Mouse (Mus musculus): Measurements from ENCODE around the gene Zdhhc21.

Gene Zdhhc21

DNA sequence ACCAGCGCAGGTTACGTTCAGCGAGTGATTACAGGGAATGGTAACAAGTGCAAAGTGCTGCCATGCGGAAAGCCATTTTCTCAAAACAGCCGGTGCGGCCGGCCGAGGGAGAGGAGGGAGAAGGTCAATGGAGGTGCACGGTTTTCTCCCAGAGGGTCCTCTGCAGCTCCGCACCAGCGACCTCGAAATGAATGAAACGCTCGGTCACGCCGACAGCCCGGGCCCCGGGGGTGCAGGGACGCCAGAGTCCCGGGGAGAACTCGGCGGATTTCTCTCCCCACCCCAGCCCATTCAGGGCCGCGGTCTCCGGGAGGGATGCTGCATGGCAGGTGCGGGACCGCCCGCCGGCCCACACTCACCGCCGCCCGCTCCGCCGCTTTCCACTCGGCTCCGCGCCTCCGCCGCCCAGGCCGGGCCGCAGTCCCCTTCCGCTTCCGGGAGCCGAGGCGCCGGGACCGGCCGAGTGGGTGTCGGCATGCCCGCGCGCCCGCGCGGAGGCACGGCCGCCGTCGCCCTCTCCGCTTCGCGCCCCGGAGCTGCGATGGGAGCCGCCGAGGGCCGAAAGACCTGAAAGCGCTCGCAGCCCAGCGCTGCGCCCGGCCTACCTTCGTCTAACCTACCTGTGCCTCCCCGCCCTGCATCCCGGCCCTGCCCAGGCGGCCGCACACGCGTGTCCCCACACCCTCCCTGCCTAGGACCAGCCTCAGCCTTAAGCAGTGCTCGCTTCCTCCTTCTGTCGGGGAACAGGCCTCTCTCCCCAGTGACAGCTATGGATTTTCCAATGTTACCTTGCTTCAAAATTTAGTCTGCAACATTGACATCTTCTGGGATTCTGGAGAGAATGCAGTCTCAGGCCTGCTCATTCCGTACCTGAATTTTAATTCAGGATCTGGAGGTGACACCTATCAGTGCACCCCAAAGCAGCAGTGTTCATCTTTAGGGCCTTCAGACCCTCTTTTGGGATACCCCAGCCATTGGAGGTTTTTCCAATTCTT is at the start of gene Zdhhc21:
TSS of gene Zdhhc21 (minus strand) at position 828 of the 995 bp plus-strand sequence.
- DNase-seq (ENCODE audit: low spot score in 2 of 2): peak; percentile 77 to 80

DNA sequence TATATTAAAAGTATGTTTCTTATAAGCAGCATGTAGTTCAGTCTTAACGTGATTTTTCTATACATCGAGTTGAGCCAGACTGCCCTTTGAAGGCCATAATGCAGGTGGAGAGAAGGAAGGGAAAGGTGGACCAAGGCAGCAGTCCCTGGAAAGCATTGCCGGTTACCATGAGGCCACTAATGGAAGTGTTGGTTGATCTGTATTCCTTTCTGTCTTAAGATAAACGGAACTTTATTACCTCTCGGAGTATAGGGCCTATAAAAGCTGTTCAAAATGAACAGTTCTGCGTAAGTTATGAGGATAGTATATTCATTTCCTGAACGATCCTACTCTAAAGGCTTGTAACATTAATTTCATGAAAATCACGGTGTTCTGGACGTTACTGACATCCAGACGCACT is 35.5 kb upstream of the Zdhhc21 start:
- DNase-seq (ENCODE audit: low spot score in 2 of 2): no peak

DNA sequence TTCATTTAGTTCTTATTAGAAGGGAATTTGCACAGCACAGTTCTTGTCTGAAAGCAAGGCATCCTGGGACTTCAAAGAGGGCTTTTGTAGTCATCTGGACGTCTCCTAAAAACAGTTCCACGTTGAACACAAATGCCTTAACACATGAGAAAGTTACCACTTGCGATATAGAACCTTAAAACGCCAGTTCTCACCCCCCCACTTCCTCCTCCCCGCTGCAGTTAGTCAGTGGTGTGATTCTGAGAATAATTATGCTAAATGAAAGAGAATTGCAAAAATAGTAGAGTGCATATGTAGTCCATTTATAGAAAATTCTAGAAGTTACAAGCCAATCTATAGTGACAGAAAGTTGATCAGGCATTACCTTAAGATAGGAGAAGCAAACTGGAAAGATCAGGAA is 32.5 kb upstream of the Zdhhc21 start:
- DNase-seq (ENCODE audit: low spot score in 2 of 2): no peak

DNA sequence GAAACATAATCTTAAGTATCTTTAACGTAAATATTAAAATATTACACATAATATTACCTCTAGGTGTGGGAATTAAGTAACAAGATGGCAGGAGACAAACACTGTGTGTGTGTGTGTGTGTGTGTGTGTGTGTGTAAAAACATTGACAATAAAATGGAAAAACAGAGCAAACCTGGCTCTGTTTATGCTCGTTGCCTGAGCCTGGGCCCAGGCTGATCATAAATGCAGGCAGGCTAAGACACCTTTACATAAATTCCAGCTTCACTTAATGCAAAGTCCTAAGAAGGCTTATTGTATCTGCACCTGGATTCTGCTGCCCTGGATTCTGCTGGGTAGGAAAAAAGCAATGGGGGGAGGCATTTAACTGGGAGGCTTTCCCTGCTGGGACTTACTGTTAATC is 31.8 kb upstream of the Zdhhc21 start:
- DNase-seq (ENCODE audit: low spot score in 2 of 2): no peak

DNA sequence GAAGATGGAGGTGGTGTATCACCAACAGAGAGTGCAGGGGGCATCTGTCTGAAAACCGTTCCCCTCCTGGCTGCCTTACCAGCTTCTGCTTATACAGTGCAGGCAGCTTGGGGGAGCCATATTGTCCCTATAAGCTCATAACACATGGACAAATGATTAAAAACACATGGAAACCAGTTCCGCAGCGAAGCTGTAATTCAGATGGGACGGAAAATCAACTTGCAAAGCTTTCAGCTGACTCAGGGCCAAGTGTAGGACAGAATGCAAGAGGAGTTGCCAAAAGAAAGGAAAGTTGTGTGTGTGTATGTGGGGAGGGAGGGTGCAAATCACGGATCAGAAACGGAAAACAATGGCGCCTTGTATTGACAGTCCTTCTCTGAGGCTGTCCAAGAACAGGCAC is 31.3 kb upstream of the Zdhhc21 start:
- no peak for DNase-seq (ENCODE audit: low spot score in 2 of 2)

DNA sequence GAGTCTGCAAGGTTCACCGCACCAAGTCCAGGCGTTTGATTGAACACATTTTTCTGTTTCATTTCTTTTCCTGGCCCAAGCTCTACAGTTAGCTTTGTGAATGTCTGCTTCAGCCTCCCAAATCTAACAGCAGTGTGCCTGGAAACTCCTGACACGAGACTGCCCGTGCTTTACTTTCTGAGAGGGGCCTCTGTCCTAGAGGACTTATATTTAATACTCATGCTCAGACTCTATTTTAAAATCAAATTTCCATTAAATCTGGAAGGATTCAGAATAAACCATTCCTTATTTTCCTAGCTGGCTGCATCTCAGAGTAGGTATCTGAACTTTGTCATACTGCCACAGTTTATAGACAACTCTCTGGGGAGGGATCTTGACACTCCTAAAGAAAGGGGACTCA is 30.8 kb upstream of the Zdhhc21 start:
- DNase-seq (ENCODE audit: low spot score in 2 of 2): no peak

DNA sequence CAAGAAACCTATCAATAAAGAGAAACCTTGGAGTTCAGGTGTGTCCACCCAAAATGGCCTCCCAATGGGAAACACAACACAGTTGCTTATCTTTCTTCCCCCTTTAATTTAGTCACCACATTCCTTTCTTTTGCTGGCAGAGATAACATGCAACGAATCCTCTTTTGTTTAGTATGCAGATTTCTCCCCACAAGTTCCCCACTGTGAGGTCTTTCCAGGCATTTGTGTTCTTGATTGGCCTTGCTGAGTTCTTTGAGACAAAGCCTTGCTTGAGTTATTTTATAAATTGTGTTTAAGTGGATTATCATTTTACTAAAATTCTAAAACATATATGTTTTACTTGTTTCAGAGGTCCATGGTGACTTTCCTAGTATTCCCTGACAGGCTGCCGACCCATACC is 26.4 kb upstream of the Zdhhc21 start:
- DNase-seq (ENCODE audit: low spot score in 2 of 2): no peak

DNA sequence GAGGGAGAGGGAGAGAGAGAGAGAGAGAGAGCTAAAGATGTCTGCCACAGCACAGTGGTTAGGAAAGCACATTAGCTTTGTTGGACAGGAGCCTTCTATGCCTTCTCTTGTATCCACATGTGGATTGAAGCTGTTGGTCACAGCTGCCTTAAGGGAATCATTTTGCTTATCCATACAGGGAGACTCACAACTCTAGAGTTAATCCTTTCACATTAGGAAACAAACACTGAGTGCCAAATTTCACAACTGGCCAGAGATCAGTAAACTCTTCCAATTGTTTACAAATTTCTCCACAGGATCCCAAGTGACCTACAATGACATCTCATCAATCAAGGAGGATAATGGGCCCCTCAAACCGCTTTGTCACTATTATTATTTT is 25.8 kb upstream of the Zdhhc21 start:
- DNase-seq (ENCODE audit: low spot score in 2 of 2): no peak

DNA sequence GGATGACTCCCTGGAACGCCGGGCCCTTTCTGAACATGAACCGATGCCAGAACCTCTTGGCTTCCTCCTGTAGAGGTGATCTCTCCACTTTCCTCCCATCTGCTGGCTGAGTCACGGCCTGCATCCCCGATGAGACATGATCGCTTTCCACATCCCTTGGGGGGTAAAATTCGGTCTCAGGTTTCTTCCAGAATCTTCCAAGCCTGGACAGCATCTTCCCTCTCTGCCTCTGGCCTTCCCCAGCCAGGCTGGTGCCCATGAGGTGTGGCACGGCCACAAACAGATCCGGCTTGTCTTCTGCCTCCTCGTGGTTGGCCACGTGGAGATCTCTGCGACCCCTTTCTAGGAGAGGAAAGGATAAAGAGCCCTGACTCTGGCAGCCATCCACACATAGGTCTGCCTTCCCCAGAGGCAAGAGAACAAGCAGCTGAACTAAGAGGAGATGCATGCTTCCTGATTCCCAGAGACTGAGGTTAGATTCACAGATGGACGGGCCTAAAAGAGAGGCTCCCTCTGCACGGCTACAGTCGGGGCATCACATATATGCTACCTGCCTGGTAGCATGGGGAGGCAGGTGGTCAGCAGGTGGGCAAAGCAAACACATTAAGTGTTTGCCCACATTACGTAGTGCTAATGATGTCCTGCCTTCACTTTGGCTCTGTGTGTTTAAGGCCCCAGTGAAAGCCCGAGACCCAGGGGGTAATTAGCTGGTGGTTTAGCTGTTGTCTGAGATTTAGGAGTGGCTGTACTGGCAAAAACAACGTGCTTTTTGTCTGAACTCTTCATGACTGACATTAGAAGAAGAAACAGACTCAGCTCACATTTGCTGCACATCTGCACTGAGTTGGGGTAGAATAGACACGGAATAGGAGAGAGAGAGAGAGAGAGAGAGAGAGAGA is 25.1 kb upstream of the Zdhhc21 start, which contains the start of gene Cer1:
TSS of gene Cer1 (minus strand) at position 513 of the 899 bp plus-strand sequence.
- no peak for DNase-seq (ENCODE audit: low spot score in 2 of 2)

DNA sequence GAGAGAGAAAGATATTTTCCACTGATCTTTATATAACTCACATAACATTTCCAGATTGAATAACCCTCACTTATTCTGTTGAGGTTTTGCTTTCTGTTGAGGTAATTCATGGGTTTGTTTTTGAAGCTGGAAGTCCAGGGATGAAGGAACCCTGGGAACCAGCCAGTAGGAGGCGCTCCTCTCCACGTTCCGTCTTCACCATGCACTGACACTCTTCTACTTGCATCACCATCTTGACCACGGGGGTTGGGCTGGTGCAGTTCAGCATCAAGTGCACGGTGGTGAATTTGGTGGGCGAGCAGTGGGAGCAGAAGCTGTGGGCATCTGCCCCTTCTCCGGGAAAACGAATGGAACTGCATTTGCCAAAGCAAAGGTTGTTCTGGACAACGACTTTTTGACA is 22.7 kb upstream of the Zdhhc21 start:
- no peak for DNase-seq (ENCODE audit: low spot score in 2 of 2)

DNA sequence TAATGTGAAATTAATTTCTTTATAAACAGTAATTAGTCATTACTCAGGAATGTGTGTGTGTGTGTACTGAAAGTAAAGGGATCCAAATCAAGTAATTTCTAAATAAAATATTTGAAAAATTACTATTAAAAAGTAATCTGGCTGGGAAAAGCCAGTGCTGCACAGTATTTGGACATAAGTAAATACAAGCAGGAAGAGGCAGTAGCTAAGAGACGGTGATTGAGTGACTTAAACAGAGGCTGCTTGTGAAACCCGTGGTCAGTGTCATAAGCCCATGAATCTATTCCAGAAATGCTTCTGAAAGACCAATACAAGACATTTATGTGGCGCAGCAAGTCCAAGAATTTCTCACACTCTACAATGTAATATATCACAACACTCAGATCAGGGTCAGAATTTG is 21.6 kb upstream of the Zdhhc21 start:
- no peak for DNase-seq (ENCODE audit: low spot score in 2 of 2)

DNA sequence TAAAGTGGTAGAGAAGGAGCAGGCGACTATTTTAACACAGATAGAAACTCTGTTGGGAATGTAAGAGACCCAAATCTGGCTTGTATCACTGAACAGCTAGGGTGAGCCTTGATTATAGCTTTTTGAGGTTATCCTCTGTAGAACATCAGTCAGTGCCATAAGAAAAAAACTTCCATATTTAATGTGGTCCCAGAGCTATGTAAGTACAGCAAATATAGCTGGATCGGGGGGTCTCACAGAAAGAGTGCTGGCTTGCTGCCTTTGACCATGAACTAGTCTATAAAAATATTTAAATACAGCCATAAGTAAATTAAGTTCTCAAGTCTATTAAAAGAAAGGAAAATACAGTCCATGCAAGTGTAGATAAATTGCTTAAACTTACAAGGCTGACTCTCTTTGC is 20.5 kb upstream of the Zdhhc21 start:
- no peak for DNase-seq (ENCODE audit: low spot score in 2 of 2)

DNA sequence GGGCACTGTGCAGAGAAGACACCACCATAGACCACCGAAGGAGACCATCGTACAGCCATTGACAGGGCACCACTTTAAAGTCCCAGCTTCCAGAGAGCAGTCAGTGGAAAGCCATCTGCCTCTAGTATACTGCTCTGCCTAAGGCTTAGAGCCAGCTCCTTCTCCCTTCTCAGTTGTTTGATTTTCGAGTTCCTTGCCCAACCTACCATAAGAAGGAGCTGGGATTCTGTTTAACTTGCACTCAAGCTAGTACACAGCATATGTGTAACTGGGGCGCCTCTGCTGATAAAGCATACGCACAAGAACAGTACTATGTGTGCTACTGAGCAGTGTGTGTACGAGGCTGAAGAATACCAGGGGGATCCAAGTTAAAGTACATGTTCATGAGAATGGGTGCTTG is 19.4 kb upstream of the Zdhhc21 start:
- DNase-seq (ENCODE audit: low spot score in 2 of 2): no peak

DNA sequence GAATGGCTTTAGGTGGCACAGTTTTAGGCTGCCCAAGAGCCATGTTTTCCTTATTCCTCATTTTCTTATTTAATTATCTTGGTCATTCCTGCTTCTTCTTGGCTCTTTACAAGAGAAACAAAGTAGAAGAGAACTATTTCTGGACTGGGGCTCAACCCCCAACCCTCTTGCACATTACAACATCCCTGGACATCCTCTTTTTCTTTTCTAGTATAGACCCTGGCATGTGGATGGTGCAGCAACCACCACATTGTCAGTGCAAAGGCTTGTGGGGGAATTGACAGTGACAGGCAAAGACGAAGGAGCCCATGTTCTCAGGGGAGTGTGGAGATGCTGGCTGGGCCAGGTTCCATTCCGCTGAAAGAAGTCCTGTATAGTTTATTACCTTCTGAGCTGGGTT is 16.9 kb upstream of the Zdhhc21 start:
- DNase-seq (ENCODE audit: low spot score in 2 of 2): no peak

DNA sequence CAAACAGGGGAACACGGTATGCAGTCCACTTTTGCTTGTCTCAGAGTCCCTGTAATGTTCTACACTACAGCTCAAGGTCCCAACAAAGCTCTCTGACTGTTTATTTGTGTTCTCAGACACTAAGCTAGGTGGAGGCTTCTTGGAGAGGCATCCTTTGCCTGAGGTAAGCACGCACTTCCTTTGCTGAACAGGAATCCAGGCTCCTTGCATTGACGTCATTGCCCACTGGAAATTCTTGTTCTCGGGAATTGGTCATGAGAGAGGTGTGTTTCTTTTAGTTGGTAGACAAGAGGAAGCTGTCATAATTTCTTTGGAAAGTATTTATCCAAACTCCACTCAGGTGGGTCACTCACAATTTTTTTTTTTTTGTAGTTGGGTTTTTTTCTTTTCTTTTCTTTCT is 15.8 kb upstream of the Zdhhc21 start:
- no peak for DNase-seq (ENCODE audit: low spot score in 2 of 2)

DNA sequence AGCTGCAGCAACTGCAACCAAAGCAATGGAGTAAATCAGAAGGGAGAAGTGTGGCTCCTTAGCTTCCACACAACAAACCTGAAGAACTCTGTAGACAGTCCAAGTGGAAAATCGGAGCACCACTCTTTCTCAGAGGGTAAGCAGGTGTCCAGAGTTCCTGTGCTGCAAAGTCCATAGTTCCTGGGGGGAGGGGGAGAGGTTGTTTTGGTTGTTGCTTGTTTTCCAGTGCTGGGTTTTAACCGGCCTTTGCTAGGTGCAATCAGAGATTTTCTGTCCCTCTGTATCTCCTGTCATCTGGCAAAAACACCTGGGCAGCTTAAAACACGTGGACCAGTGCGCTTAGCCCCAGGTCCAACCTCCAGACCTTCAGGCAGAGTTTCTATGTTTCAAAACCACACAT is 15.0 kb upstream of the Zdhhc21 start:
- DNase-seq (ENCODE audit: low spot score in 2 of 2): no peak

DNA sequence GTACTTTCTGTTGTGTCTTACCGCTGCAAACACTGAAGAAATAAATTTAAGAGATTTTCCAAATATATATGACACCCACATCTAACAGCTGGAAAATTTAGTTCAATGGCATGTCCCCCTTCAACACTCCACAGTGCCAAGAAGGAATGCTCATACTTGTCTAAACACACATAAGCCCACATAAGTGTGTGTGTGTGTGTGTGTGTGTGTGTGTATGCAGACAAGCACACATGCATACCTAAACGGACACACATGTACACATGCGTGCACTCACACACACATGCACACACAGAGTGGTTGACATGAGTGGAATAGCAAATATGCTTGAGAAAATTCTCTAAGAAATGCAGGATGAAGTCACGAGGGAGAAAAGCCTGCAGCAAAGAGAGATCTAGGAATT is 12.8 kb upstream of the Zdhhc21 start:
- no peak for DNase-seq (ENCODE audit: low spot score in 2 of 2)

DNA sequence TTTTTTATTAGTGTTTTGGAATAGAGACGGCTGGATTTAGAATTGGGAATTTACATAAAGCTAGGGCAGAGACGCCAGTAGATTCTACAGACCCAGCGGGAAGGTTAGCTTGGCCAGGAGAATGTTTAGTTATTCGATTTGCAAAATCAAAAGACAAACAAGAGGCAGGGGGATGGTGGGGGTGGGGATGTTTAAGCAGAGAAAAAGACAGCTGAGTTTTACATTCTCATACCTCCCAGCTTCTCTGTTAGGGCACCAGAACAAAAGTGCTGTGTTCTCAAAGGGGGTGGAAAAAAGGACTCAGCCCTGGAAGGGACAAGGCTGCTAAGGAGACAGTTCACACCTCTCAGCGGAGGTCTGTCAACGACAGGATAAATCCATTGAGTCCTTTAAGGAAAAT is 12.4 kb upstream of the Zdhhc21 start:
- DNase-seq (ENCODE audit: low spot score in 2 of 2): no peak

DNA sequence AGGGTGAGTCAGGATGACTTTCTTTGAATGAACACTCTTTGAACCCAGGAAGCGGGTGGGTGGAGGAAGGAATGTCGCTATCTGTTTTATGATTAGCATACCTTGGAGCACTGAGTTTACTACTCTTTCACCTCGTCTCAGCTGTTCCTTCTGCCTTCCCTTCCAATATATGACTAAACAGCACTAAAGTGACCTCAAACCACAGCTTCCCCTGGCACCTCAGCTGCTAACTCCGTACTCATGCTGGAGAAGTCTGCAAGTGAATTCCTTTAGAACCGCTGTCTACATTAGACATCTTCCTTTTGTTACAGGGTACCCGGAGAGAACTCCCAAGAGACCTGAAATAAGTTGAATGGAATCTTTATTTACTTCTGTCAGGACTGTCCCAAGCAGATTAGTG is 11.2 kb upstream of the Zdhhc21 start:
- DNase-seq (ENCODE audit: low spot score in 2 of 2): no peak

DNA sequence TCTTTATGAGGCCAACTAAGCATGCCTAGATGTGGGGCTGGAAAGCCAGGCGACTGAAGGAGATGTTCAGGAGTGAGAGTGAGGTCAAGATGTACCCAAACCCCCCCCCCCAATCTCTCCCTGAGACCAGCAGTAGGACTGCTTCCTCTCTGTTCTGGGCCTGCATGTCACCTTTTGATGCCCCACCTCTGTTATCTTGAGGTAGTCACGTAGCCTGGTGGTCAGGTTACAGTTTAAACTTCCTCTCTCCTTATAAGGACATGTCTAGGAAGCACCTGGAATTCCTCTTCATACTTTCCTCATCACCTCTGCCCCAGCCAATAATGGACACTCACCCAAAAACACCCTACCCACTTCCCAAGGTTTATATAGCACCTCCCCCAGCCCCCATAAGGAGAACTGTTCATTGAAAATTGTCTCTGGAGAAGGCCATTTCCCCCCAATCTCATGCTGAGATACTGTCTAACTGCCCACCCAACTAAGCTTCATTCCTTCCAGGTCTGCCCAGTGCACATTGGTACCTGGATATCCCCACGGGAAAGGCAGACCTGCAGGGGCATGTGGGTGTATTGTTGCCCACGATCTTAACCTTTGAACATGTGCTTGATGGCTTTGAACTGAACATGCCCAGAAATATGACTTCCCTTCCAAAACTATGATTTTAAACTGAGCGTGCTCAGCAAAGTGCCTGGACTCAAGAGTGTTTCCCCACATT is 8.1 kb upstream of the Zdhhc21 start:
- no peak for DNase-seq (ENCODE audit: low spot score in 2 of 2)

DNA sequence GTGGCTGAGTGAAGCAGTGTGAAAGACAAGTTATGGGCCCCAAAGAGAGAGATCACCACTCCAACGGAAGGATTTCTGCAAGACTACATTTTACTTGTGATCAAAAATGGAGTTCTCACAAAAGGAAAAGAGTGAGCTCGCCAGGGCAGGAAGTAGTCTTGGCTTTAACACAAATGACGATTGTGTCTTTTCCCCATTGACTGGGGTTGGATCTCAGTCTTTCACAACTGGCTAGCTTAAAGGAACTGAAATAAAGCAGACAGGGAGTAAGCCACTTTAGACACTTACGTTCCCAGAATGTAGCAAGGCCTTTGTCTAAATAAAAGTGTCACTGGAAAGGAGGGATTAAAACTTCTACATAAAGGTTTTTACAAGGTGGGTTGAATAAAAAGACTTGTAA is 7.4 kb upstream of the Zdhhc21 start:
- no peak for DNase-seq (ENCODE audit: low spot score in 2 of 2)

Data from urinary bladder, postnatal 4 days (tissue).